Mouse (Mus musculus) cerebellum, adult (tissue): Measurements from ENCODE around the gene Try10.
"Not testable (repeated sequence)": the region's sequence is repeated elsewhere in the genome, so short reads cannot be mapped to it uniquely, and the experiment has no call there.

Experiments used
- ATAC-seq: cut with Nextera tagmentation; 2 replicates; pipeline ENCODE4 v1.9.2; 2017; ENCODE audit warnings: mild to moderate bottlenecking, moderate library complexity, mixed read lengths; ENCODE audit not compliant: insufficient number of reproducible peaks, low FRiP score, low TSS enrichment

The Try10 gene

DNA sequence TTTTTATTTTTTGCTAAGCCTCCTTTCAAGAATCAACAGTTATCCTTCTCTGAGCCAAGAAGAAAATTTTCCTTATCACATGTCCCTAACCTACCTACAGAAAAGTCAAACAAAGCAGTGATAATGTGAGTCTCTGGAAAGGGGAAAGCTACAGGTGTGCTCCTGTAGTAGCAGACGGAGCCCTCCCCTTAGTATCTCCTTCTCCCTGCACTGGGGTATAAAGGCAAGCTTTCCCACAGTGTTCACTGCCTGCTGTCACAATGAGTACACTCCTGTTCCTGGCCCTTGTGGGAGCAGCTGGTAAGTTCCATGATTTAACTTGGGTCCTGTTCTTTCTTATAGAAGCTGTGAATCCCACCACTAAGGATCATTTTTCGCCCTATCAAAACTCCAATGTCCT lies at the start of gene Try10:
Gene Try10, plus strand, starts transcription at position 174 of the 400 bp plus-strand sequence.
- no peak for ATAC-seq

DNA sequence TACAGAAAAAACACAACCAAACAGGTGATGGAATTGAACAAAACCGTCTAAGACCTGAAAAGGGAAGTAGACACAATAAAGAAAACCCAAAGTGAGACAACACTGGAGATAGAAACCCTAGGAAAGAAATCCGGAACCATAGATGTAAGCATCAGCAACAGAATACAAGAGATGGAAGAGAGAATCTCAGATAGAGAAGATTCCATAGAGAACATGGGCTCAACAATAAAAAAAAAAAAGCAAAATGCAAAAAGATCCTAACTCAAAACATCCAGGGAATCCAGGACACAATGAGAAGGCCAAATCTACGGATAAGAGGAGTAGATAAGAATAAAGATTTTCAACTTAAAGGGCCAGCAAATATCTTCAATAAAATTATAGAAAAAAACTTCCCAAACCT lies 37.2 kb upstream of the Try10 start, which contains the start of gene Try5:
Gene Try5, minus strand, starts transcription at position 101 of the 400 bp plus-strand sequence.
- ATAC-seq, result not testable (repeated sequence)

DNA sequence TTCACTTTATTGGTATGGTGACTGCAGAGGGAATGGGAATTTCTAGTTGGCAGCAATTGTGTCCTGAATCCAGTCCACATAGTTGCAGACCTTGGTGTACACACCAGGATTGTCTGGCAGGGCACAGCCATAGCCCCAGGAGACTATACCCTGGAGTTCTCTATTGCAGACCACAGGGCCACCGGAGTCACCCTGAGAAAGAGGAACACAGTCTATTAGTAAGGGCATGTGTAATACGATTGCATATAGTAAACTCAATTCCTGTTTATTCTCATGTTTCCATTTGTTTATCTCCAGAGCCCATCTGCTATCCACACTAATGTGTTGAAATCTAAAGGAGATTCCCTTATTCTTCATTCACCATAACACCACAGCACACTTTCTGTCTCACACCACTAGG lies 19.9 kb downstream of the Try10 start:
- not testable (repeated sequence) for ATAC-seq

DNA sequence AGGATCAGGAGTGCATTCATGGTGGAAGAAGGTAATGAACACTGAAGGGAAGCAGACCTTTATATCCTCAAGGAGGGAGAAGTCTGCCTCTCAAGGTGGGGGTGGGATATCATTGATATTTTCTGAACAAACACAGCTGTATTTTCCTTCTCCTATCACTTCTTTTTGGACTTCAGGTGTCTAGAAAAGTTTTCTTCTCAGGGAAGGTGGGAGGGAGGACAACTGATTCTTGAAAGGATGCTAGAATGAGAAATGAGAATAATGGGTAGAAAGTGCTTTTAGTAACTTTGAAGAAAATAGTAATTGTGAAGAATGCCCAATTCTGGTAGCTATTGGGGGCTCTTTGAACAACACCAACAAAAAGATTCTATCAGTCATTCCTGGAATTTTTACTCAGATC lies 23.7 kb downstream of the Try10 start, which contains the start of gene Prss3:
Gene Prss3, minus strand, starts transcription at position 101 of the 400 bp plus-strand sequence.
- not testable (repeated sequence) for ATAC-seq

DNA sequence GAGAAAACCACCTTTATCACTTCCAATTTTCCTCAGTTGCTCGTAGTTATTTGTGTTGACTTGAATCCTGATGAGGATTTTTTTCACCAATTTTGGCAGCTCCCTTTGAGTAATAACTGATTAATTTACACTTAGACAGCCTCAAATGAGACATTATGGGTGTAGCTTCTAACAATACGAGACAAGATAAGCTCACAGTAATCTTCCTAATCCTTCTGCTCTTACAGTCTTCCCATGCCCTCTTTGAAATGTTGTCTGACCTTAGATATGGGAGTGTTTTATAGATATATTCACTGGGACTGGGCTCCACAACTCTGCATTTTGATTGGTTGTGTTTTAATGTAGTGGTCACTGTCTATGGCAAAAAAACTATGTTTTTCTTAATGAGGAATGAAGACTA lies 32.9 kb downstream of the Try10 start:
- ATAC-seq, result no peak

DNA sequence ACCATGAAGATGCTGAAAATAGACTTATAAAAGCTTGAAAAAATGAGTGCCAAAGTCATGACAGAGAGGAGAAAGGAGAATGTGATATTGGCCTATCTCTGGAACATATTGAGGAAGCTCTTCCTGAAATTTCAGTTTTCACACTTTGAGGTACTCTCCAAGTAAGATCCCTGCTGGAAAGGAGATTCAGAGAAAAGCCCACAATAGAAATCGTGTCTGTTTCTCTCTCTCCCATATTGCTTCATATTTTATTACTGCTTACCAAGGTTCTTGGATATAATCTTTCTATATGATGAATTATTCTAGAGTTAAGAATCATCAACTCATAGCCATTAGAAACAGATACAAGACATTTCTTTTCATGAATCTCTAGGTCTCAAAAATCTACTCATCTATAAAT lies 37.7 kb downstream of the Try10 start:
- not testable (repeated sequence) for ATAC-seq

DNA sequence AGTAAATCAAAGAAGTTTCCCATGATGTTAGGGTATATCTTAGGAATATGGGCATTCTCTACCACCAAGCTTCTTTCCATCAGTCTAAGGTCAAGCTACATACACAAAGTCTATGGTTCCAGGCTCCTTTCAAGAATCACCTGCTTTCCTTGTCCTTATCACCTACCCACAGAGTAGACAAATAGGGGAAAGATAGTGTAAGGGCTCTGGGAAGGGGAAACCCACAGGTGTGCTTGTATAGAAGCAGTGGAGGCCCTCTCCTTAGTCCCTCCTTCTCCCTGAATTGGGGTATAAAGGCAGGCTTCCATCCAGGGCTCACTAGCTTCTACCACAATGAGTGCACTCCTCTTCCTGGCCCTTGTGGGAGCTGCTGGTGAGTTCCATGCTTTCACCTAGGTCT lies 38.2 kb downstream of the Try10 start, which contains the start of gene Gm5771:
Gene Gm5771, plus strand, starts transcription at position 301 of the 400 bp plus-strand sequence.
- not testable (repeated sequence) for ATAC-seq
